Mouse (Mus musculus) kidney, embryonic 16.5 days (tissue): ENCODE measurements around the gene Timm44. TPM values are rescaled to one million over a fixed set of nuclear protein-coding genes. Genes with fewer than 3 reads are reported as not detected.

ENCODE experiments used
- polyA plus RNA-seq: library from polyadenylated mRNA; unstranded; fragments of >200 nt; fragmentation: Nextera tagmentation; extraction: Ambion mirVana; gene quantifications from 2 replicates; pipeline ENCODE4 v1.2.1, GENCODE M21; 2015

Gene Timm44
- polyA plus RNA-seq, 1 experiment from 2014 or later = 86.1 TPM

Other genes starting within 250 kb of the Timm44 start
- gene Cd209f, start 170.1 kb downstream of the Timm44 start, polyA plus RNA-seq = 0.14 TPM in 1 of 2 replicates, not detected in the other
- not detected in 2 replicates for gene Cd209g, start 141.8 kb downstream of the Timm44 start, polyA plus RNA-seq
- gene Evi5l, start 109.3 kb downstream of the Timm44 start, polyA plus RNA-seq = 27.6 and 30.3 TPM in 2 replicates
- gene Prr36, start 58.5 kb downstream of the Timm44 start, polyA plus RNA-seq = 4.7 TPM in 2 replicates
- 1.4 and 1.6 TPM in 2 replicates for gene Lrrc8e, start 49.1 kb downstream of the Timm44 start, polyA plus RNA-seq
- 30.6 and 33.6 TPM in 2 replicates for gene Map2k7, start 37.2 kb downstream of the Timm44 start, polyA plus RNA-seq
- gene Gm49320, start 37.0 kb downstream of the Timm44 start, polyA plus RNA-seq = 1.2 and 1.3 TPM in 2 replicates
- gene Tgfbr3l, start 27.7 kb downstream of the Timm44 start, polyA plus RNA-seq = 4.2 and 4.8 TPM in 2 replicates
- 60.1 and 61.9 TPM in 2 replicates for gene Snapc2, start 22.8 kb downstream of the Timm44 start, polyA plus RNA-seq
- 109 and 118 TPM in 2 replicates for gene Ctxn1, start 16.6 kb downstream of the Timm44 start, polyA plus RNA-seq
- gene Ccl25, start 49.3 kb upstream of the Timm44 start, polyA plus RNA-seq = 15.5 and 20.6 TPM in 2 replicates
- 231 and 245 TPM in 2 replicates for gene Elavl1, start 49.5 kb upstream of the Timm44 start, polyA plus RNA-seq
- gene Cers4, start 217.1 kb upstream of the Timm44 start, polyA plus RNA-seq = 17.8 and 21.6 TPM in 2 replicates